Mouse (Mus musculus) monocyte, adult 59 days (primary cell): ENCODE measurements around the gene Acot2. TPM values are rescaled to one million over a fixed set of nuclear protein-coding genes. Genes with fewer than 3 reads are reported as not detected.

Source experiments
- total RNA-seq, 2 experiments: library from RNA; stranded (reverse); gene quantifications; one replicate each; pipeline ENCODE4 v1.2.4; 2023

Acot2 gene
- total RNA-seq: 10 to 100 TPM; 15.8 to 16.5 TPM

DNA sequence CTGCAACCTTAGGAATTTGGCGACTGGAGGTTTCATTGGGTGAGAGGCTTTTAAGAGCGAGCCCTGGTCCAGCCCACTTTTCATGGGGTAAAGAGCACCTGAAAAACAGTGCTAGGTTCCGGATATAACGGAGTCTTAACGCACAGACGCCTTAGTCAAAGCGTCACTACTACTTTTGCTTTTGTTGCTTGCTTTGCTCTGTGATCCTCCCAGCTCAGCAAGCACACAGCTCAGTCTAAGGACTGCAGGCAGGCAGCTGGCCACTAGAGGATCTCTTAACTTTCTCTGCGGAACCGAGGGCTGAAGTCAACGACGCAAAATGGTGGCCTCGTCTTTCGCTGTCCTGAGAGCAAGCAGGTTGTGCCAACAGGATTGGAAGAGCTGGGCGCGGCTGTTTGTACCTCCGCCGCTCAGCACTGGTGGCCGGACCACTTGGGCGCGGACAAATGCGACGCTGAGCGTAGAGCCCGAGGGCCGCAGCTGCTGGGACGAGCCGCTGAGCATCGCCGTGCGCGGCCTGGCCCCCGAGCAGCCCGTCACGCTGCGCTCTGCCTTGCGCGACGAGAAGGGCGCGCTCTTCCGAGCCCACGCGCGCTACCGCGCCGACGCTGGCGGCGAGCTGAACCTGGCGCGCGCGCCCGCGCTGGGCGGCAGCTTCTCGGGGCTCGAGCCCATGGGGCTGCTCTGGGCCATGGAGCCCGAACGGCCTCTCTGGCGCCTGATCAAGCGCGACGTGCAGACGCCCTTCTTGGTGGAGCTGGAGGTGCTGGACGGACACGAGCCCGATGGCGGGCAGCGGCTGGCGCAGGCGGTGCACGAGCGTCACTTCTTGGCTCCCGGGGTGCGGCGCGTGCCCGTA lies at the start of gene Acot2:
Acot2 (plus strand) TSS at position 279 of the 859 bp plus-strand sequence.

DNA sequence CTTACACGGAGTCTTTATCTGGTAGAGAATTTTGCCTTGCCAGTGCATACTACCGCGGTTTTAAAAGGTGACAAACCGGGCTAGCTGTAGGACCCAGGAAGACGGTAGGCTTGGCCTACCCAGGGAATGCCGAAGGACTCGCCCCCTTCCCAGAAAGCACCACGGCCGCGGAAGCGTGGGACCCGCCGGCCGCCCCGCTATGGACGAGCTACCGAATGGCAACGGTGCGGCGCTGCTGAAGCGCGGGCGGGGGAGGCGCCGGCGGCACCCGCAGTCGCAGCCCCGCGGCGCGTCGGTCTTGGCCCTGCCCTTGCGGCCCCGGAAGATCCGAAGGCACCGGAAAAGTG lies 37.2 kb upstream of the Acot2 start, which contains the start of gene Riox1:
Riox1 (plus strand) TSS at position 116 of the 347 bp plus-strand sequence.

GRCm38 (mm10) chr12:83984752-83985151 lies 2.9 kb upstream of the Acot2 start, which contains the start of gene Heatr4:
Gene Heatr4, minus strand, starts transcription at chr12:83984852.

DNA sequence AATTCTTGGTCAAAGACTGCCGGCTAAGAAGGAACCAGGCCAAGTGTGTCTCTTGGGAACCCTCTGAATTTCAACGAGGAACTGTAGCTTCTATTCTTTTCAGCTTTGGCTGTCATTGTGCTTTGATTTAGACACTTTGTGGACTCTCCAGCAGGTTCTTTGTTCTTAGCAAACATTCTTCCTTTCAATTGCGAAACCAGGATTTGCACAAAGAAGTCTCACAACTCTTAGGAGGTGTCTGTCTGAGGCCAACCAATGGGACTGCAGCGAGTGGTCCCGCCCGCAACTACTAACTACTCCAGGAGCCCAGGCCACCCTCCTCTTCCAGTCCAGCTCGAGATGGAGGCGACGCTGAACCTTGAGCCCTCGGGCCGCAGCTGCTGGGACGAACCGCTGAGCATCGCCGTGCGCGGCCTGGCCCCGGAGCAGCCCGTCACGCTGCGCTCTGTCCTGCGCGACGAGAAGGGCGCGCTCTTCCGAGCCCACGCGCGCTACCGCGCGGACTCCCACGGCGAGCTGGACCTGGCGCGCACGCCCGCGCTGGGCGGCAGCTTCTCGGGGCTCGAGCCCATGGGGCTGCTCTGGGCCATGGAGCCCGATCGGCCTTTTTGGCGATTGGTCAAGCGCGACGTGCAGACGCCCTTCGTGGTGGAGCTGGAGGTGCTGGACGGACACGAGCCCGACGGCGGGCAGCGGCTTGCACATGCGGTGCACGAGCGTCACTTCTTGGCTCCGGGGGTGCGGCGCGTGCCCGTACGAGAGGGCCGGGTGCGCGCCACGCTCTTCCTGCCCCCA lies 21.7 kb downstream of the Acot2 start, which contains the start of gene Acot1:
Acot1 (plus strand) TSS at position 320 of the 795 bp plus-strand sequence.

GRCm38 (mm10) chr12:84038241-84038640 lies 50.6 kb downstream of the Acot2 start, which contains the start of gene Acot4:
Gene Acot4, plus strand, starts transcription at chr12:84038379.

GRCm38 (mm10) chr12:84038691-84039111 lies 51.0 kb downstream of the Acot2 start, which contains the start of gene Gm49366:
Gene Gm49366, plus strand, starts transcription at chr12:84038935.

Other genes with a start within 250 kb of the Acot2 start
- under 1 TPM in 1 of 2 experiments, not detected in 1; 0.12 TPM for gene Papln, start 224.2 kb upstream of the Acot2 start, total RNA-seq
- 10 to 100 TPM; 46.1 to 49.0 TPM for gene Numb, start 65.9 kb upstream of the Acot2 start, total RNA-seq
- gene Riox1, start 37.3 kb upstream of the Acot2 start, total RNA-seq: 10 to 100 TPM; 12.9 to 13.7 TPM
- not detected for gene Heatr4, start 3.0 kb upstream of the Acot2 start, total RNA-seq
- gene Acot1, start 21.6 kb downstream of the Acot2 start, total RNA-seq: 10 to 100 TPM; 39.1 to 39.2 TPM
- 1 to 10 TPM; 1.2 to 1.6 TPM for gene Acot4, start 50.5 kb downstream of the Acot2 start, total RNA-seq
- not detected for gene Gm49366, start 51.1 kb downstream of the Acot2 start, total RNA-seq
- not detected for gene Acot3, start 64.3 kb downstream of the Acot2 start, total RNA-seq
- gene Acot5, start 81.5 kb downstream of the Acot2 start, total RNA-seq: not detected
- gene Acot6, start 112.8 kb downstream of the Acot2 start, total RNA-seq: under 1 TPM; 0.24 to 0.64 TPM
- under 1 TPM; 0.52 to 0.73 TPM for gene Dnal1, start 126.5 kb downstream of the Acot2 start, total RNA-seq
- gene Pnma1, start 160.6 kb downstream of the Acot2 start, total RNA-seq: 1 to 10 TPM; 3.1 to 4.0 TPM
- 100 to 1,000 TPM in 1 of 2 experiments, 10 to 100 TPM in 1; 93.3 to 105 TPM for gene Elmsan1, start 231.0 kb downstream of the Acot2 start, total RNA-seq